Mouse (Mus musculus) left cerebral cortex, adult 6 months (tissue): ENCODE results near the gene Kbtbd6. TPM values are rescaled to one million over a fixed set of nuclear protein-coding genes. Genes with fewer than 3 reads are reported as not detected.

Source experiments
- long read RNA-seq, 2 experiments: library from polyadenylated mRNA; unstranded; transcript quantifications; one replicate each; pipeline ENCODE4 v2.0.0; 2019 to 2020
- polyA plus RNA-seq: library from polyadenylated mRNA; unstranded; fragments of <200 nt; fragmentation: Nextera tagmentation; gene quantifications from 2 replicates; pipeline ENCODE4 v1.2.3, GENCODE M21; 2021

Kbtbd6 gene
- polyA plus RNA-seq = 0.92 and 0.95 TPM in 2 replicates
- long read RNA-seq, experiment 1, partial matches to known transcripts = 0 of 2 reads
- long read RNA-seq, experiment 1, other reads (novel, unspliced or antisense) = 0 of 2 reads
- long read RNA-seq, experiment 2 = 0 reads

GRCm38 (mm10) chr14:79451681-79452590 is at the start of gene Kbtbd6:
Gene Kbtbd6 (plus strand): TSS chr14:79451835.

GRCm38 (mm10) chr14:79425979-79426729 is 25.5 kb upstream of the Kbtbd6 start, which contains the start of gene Kbtbd7:
Gene Kbtbd7 (plus strand): TSS chr14:79426511.

GRCm38 (mm10) chr14:79480624-79481338 is 29.1 kb downstream of the Kbtbd6 start, which contains the start of gene Elf1:
Gene Elf1 (plus strand): TSS chr14:79481194.

GRCm38 (mm10) chr14:79481339-79482151 is 29.9 kb downstream of the Kbtbd6 start, which contains the start of gene Wbp4:
Gene Wbp4 (minus strand): TSS chr14:79481520.

Other genes starting within 250 kb of the Kbtbd6 start
- gene Zfp957, start 204.5 kb upstream of the Kbtbd6 start, polyA plus RNA-seq = not detected in 2 replicates
- gene Rgcc, start 150.2 kb upstream of the Kbtbd6 start, polyA plus RNA-seq = 116 and 143 TPM in 2 replicates
- 6.0 and 6.5 TPM in 2 replicates for gene Naa16, start 61.1 kb upstream of the Kbtbd6 start, polyA plus RNA-seq
- gene Mtrf1, start 54.1 kb upstream of the Kbtbd6 start, polyA plus RNA-seq = 9.1 and 11.3 TPM in 2 replicates
- 10.3 and 12.0 TPM in 2 replicates for gene Kbtbd7, start 25.3 kb upstream of the Kbtbd6 start, polyA plus RNA-seq
- 1.4 and 2.2 TPM in 2 replicates for gene Elf1, start 29.4 kb downstream of the Kbtbd6 start, polyA plus RNA-seq
- 23.4 and 38.9 TPM in 2 replicates for gene Wbp4, start 29.7 kb downstream of the Kbtbd6 start, polyA plus RNA-seq
- gene Sugt1, start 135.9 kb downstream of the Kbtbd6 start, polyA plus RNA-seq = 107 and 162 TPM in 2 replicates
- 1.3 and 1.6 TPM in 2 replicates for gene Cnmd, start 210.3 kb downstream of the Kbtbd6 start, polyA plus RNA-seq